Mouse (Mus musculus) lung, embryonic 16.5 days (tissue): ENCODE data around the gene Lrmda. TPM values are rescaled to one million over a fixed set of nuclear protein-coding genes. Genes with fewer than 3 reads are reported as not detected.
A peak's percentile ranks its signal among the peaks of the same experiment; 100 is the strongest.

ENCODE experiments used
- ATAC-seq: fragments of 200-750 bp; cut with Nextera tagmentation; 2 replicates; pipeline ENCODE4 v1.8.0; 2017; ENCODE audit warnings: low read depth, mild to moderate bottlenecking, moderate library complexity
- H3K27ac ChIP-seq: fragments of 300-500 bp; sonication (generic); 2 replicates; pipeline ENCODE4 v1.5.1; 2014; ENCODE audit warnings: mild to moderate bottlenecking, control low read depth, low read length
- H3K27me3 ChIP-seq: fragments of 300-500 bp; sonication (generic); 2 replicates; pipeline ENCODE4 v1.6.1; 2014; ENCODE audit warnings: low read depth, low read length, mixed read lengths; ENCODE audit not compliant: control insufficient read depth, insufficient read depth
- H3K36me3 ChIP-seq: fragments of 300-500 bp; sonication (generic); 2 replicates; pipeline ENCODE4 v1.6.1; 2014; ENCODE audit warnings: low read length; ENCODE audit not compliant: control insufficient read depth, insufficient read depth
- H3K4me1 ChIP-seq: fragments of 300-500 bp; sonication (generic); replicated peaks from 2 replicates; pipeline ENCODE4 v1.6.1; 2014; ENCODE audit warnings: low read length, mixed read lengths; ENCODE audit not compliant: control insufficient read depth, insufficient read depth
- H3K4me2 ChIP-seq: fragments of 300-500 bp; sonication (generic); 2 replicates; pipeline ENCODE4 v1.6.1; 2014; ENCODE audit warnings: low read depth, low read length, control low read depth
- H3K4me3 ChIP-seq: fragments of 300-500 bp; sonication (generic); 2 replicates; pipeline ENCODE4 v1.5.1; 2014; ENCODE audit warnings: mild to moderate bottlenecking, low read length, control low read depth
- H3K9ac ChIP-seq: fragments of 300-500 bp; sonication (generic); 2 replicates; pipeline ENCODE4 v1.6.1; 2014; ENCODE audit warnings: low read length, control low read depth
- H3K9me3 ChIP-seq: fragments of 300-500 bp; sonication (generic); 2 replicates; pipeline ENCODE4 v1.6.1; 2016; ENCODE audit warnings: low read length; ENCODE audit not compliant: control insufficient read depth
- WGBS: fragments of 180-500 bp; shearing (Covaris S2); extraction: QIAGEN DNeasy Blood & Tissue Kit; methylation state at CpG from one replicate; pipeline ENCODE4 v1.1.7; 2014; 5-methylcytosine and 5-hydroxymethylcytosine counted together
- polyA plus RNA-seq: library from polyadenylated mRNA; unstranded; fragments of >200 nt; fragmentation: Nextera tagmentation; extraction: Ambion mirVana; gene quantifications from 2 replicates; pipeline ENCODE4 v1.2.1, GENCODE M21; 2015

Lrmda gene
- polyA plus RNA-seq, 1 experiment from 2014 or later: 1.2 TPM

DNA sequence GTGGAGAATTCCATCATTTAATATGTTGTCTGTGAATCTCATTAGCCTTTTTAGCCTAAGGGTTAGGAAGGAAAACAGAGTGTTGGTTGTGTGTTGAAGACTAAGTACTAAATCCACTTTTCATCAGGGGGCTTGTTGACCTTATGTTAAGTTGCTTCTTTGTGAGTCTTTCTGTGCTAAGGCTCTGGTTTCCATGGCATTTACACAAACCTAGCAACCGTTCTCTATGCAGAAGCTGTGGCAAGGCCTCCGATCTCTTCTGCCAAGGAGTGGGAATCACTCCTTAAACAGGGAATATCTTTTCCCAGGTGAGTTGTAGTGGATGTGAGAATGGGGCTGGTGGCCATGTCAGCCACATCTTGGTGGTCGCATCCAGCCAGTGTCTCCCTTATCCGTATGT is 432.1 kb downstream of the Lrmda start:
- Histone ChIP-seq H3K27me3 (no peaks in the 10 kb centered on the region), H3K27ac (no peak overlapping the region), H3K9me3 (no peaks in the 10 kb centered on the region), H3K9ac (no peak overlapping the region), H3K4me3 (no peak overlapping the region), H3K36me3 (no peaks in the 10 kb centered on the region), H3K4me2 (no peak overlapping the region), H3K4me1 (no peaks in the 10 kb centered on the region)
- ATAC-seq: no peak
- WGBS: 75% methylated on average over 4 of the region's 4 CpGs

- Histone ChIP-seq H3K9ac (no peak overlapping the region), H3K9me3 (no peaks in the 10 kb centered on the region), H3K4me3 (no peak overlapping the region), H3K36me3 (no peaks in the 10 kb centered on the region), H3K27me3 (no peaks in the 10 kb centered on the region), H3K4me2 (no peak overlapping the region), H3K27ac (no peak overlapping the region), H3K4me1 (no peaks in the 10 kb centered on the region)
- 77% methylated on average over 1 of the region's 1 CpGs for WGBS
- ATAC-seq: no peak
These were observed 444.8 kb downstream of the Lrmda start for GRCm38 (mm10) chr14:22464314-22464713.

DNA sequence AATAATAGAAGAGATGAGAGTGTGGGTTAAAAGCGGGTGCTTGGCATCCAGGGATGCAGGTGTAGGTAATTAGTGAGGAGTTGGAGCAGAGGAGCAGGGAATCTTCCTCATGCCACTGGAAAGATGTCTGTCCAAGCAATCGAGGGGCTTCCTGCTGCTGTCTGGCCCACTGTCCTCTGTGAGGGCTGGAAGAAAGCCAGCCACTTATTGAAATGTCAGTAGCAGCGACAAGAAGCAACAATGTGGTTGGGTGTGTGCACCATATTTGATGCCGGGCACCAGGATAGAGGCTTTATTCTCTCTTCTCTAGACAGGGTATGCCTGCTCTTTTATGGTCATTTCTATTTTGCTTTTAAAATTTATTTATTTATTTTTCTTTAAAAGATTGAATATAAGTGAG is 451.5 kb downstream of the Lrmda start:
- no peaks in the 10 kb centered on the region for H3K4me1 ChIP-seq
- H3K27me3 ChIP-seq: no peaks in the 10 kb centered on the region
- H3K4me3 ChIP-seq: no peak overlapping the region
- no peak overlapping the region for H3K4me2 ChIP-seq
- no peak overlapping the region for H3K9ac ChIP-seq
- H3K36me3 ChIP-seq: no peaks in the 10 kb centered on the region
- ATAC-seq: no peak
- no peak overlapping the region for H3K27ac ChIP-seq
- 52% methylated on average over 4 of the region's 4 CpGs for WGBS
- no peaks in the 10 kb centered on the region for H3K9me3 ChIP-seq

- 72% methylated on average over 7 of the region's 7 CpGs for WGBS
- Histone ChIP-seq H3K27me3 (no peaks in the 10 kb centered on the region), H3K4me2 (no peak overlapping the region), H3K4me1 (no peaks in the 10 kb centered on the region), H3K9ac (no peak overlapping the region), H3K9me3 (no peaks in the 10 kb centered on the region), H3K4me3 (no peak overlapping the region), H3K36me3 (no peaks in the 10 kb centered on the region), H3K27ac (no peak overlapping the region)
- no peak for ATAC-seq
These were observed 453.9 kb downstream of the Lrmda start for GRCm38 (mm10) chr14:22473451-22473850.

DNA sequence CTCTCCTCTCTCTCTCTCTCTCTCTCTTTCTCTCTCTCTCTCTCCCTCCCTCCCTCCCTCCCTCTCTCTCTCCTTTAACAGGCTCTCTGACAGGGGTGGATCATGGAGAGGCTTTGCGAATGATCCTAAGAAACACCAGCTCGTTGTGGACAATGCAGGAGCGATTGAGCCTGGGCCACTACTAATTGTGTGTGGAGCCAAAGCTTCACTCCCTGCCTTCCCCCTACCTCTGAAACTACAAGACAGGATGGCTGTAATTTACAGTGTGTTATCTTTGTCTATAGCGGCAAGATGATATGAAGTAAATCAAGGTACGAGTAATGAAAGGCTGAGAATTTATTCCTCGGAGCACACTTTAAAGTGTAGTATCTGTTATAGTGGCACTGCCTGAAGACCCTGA is 454.5 kb downstream of the Lrmda start:
- Histone ChIP-seq H3K27ac (no peak overlapping the region), H3K9ac (no peak overlapping the region), H3K27me3 (no peaks in the 10 kb centered on the region), H3K4me2 (no peak overlapping the region), H3K36me3 (no peaks in the 10 kb centered on the region), H3K4me3 (no peak overlapping the region), H3K4me1 (no peaks in the 10 kb centered on the region), H3K9me3 (no peaks in the 10 kb centered on the region)
- ATAC-seq: no peak
- 64% methylated on average over 6 of the region's 6 CpGs for WGBS

DNA sequence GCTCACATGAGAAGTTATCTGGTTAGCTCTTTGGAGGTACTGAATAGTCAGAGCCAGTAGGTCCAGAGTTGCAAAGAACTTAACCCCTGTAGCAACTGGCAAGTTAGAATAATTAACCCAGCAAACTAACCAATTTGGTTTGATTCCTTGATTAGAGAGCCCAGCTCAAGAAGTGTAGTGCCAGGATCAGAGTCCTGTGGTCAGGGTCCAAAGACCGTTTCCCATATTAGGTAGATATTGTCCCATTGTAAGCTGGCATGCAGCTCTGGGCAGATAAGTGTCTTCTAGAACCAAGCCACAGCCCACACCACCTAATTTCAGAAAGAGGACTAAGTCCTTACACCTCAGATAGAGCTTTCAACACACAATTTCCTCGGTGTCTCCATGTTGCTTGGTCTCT is 473.8 kb downstream of the Lrmda start:
- H3K27me3 ChIP-seq: no peaks in the 10 kb centered on the region
- no peaks in the 10 kb centered on the region for H3K9me3 ChIP-seq
- H3K27ac ChIP-seq: no peak overlapping the region
- H3K36me3 ChIP-seq: no peaks in the 10 kb centered on the region
- WGBS: 85% methylated on average over 2 of the region's 2 CpGs
- ATAC-seq: no peak
- no peak overlapping the region for H3K9ac ChIP-seq
- H3K4me2 ChIP-seq: no peak overlapping the region
- H3K4me1 ChIP-seq: no peaks in the 10 kb centered on the region
- no peak overlapping the region for H3K4me3 ChIP-seq

DNA sequence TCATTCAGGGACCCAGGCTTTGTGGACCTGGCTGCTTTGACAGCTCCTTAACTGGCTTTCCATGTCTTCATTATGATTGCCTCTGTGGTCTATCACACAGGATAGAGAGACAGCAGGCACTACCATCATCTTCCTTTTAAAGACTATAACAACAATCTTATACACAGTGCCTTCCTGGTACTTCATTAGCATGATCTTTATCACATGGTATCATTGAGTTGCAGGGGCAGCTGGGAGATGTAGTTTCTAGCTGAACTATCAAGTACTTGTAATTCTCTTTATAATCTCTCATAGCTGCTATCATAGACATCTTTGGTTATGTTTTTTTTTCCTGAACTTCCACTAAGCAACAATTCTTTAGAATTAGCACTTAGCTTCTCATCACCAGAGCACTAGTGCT is 474.8 kb downstream of the Lrmda start:
- H3K4me3 ChIP-seq: no peak overlapping the region
- no peaks in the 10 kb centered on the region for H3K27me3 ChIP-seq
- no peak overlapping the region for H3K27ac ChIP-seq
- no peak for ATAC-seq
- no peaks in the 10 kb centered on the region for H3K9me3 ChIP-seq
- no peak overlapping the region for H3K4me2 ChIP-seq
- H3K4me1 ChIP-seq: no peaks in the 10 kb centered on the region
- H3K9ac ChIP-seq: no peak overlapping the region
- no peaks in the 10 kb centered on the region for H3K36me3 ChIP-seq

DNA sequence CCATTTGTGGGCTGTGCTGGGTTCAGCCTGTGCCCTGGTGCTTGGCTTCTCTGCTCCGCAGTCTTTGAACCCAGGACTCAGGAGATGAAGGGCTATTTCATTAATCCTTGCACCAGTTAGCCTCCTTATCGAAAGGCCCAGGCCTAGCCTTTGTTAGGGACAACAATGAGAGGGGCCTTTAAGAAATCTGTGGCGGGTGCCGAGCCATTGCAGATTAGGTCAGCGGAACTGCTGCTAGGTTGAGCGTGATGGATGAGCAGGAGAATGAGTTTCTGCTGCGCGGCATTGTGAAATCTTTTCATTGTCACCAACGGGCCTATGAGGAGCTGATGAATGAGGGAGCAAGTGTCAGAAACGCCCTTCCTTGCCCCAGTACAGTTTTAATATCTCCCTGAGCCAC is 475.4 kb downstream of the Lrmda start:
- no peaks in the 10 kb centered on the region for H3K9me3 ChIP-seq
- H3K4me3 ChIP-seq: no peak overlapping the region
- WGBS: 30% methylated on average over 10 of the region's 10 CpGs
- no peaks in the 10 kb centered on the region for H3K4me1 ChIP-seq
- no peak overlapping the region for H3K27ac ChIP-seq
- no peak overlapping the region for H3K4me2 ChIP-seq
- H3K36me3 ChIP-seq: no peaks in the 10 kb centered on the region
- peak; percentile 26; the same call in 1 of the 2 replicates for ATAC-seq
- no peak overlapping the region for H3K9ac ChIP-seq
- H3K27me3 ChIP-seq: no peaks in the 10 kb centered on the region

DNA sequence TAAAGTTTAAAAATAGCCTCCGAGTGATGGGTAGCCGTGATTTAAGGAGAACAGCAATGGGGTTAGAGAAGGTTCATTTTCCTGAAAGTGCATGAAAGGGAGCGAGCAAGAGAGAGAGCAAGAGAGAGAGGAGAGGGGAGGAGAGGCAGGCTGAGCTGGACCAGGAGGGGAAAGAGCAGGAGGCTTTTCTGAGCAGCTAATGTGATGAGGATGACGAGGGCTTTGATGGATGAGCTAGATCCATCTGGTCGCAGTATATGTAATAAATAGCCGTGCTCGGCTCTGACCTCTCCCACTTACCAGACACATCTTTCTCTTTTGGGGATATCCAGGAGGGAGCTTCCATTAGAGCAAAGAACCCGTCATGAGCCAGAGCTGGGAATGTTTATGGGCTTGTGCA is 475.8 kb downstream of the Lrmda start:
- Histone ChIP-seq H3K4me3 (no peak overlapping the region), H3K27me3 (no peaks in the 10 kb centered on the region), H3K27ac (no peak overlapping the region), H3K4me2 (no peak overlapping the region), H3K9me3 (no peaks in the 10 kb centered on the region), H3K36me3 (no peaks in the 10 kb centered on the region), H3K9ac (no peak overlapping the region), H3K4me1 (no peaks in the 10 kb centered on the region)
- WGBS: 40% methylated on average over 8 of the region's 8 CpGs
- ATAC-seq: no peak

DNA sequence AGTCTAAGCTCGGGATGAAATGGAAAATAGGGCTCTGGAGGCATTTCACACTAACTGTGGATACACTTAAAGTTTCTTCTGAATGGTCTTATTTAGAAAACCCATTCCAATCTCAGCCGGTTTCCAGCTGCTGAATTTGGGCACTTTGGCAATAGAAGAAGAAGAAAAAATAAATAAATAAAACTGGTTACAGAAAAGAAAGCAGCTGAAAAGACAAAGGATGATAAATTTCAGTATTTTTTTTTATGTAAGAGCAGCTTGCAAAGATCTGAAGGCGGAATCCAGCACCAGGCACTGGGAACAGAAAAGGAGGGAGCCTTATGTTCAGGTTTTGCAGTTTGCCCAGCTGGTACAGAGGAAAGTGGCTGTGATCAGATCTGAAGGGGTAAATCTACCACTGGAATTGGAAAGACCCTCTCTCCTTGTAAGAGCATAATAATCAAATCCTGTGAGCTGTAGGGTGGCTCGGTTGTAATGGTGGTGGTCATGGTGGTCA is 478.2 kb downstream of the Lrmda start:
- Histone ChIP-seq H3K4me3 (no peak overlapping the region), H3K27ac (no peak overlapping the region), H3K36me3 (no peaks in the 10 kb centered on the region), H3K4me2 (no peak overlapping the region), H3K27me3 (no peaks in the 10 kb centered on the region), H3K4me1 (no peaks in the 10 kb centered on the region), H3K9ac (no peak overlapping the region), H3K9me3 (no peaks in the 10 kb centered on the region)
- no peak for ATAC-seq
- WGBS: 67% methylated on average over 4 of the region's 4 CpGs
